Mouse (Mus musculus): ENCODE results near the gene Chn1.

DNA sequence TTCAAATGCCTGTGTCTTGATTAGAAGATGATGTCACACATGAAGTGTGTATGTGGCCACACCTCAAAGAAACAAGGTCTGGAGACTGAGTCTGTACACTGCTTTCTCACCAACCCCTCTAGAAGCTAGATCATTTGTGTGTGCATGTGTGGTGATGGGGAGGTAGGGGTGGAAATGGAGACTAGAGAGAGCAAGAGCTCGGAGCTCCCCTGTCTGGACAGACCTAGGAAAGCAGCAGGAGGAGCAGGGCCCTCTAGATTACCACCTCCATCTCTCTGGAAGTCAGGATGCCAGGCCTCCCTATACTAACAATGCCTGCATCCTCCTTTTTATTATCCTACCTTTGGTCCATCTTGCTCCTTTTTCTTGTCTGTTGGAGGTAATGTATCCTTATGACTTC is 27.8 kb downstream of the Chn1 start:
- TF ChIP-seq NRF1 (IDR thresholded peaks at IDR 0.05; ENCODE audit: low read depth, low read length) (no peak), ELF1 (IDR thresholded peaks at IDR 0.05; ENCODE audit: low read depth, low read length) (no peak), POLR2A (IDR thresholded peaks at IDR 0.05; ENCODE audit: low read depth, low read length) (no peak), MYC (IDR thresholded peaks at IDR 0.05; ENCODE audit: low read depth, low read length) (no peak), CTCF (conservative IDR thresholded peaks at IDR 0.05 in 1 of 2, IDR thresholded peaks at IDR 0.05 in 1 of 2; ENCODE audit: low read depth in 2 of 2, low read length in 2 of 2) (no peak), MEF2A (IDR thresholded peaks at IDR 0.05; ENCODE audit: borderline replicate concordance, low read depth, low read length) (no peak)
